Mouse (Mus musculus) cerebellum, adult 11 months (tissue): ENCODE results near the gene Ubl7.

Source experiments
- DNase-seq: peaks from one replicate; pipeline ENCODE4 v3.0.0; 2022

Ubl7 gene

DNA sequence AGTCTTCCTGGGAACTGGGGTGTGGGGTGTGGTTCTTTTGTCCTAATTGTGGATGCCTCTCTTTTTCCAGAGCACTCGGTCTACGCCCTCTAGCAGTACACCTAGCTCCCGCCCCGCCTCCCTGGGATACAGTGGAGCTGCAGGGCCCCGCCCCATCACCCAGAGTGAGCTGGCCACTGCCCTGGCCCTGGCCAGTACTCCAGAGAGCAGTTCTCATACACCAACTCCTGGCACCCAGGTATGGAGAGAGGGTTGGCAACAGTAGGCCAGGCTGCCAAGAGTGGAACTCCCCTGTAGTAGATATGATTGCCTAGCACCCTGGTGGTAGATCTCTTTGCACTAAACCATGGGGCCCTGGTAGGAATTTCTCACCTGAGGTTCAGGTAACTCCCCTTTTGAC lies 11.6 kb downstream of the Ubl7 start:
- DNase-seq, result peak; percentile 29

DNA sequence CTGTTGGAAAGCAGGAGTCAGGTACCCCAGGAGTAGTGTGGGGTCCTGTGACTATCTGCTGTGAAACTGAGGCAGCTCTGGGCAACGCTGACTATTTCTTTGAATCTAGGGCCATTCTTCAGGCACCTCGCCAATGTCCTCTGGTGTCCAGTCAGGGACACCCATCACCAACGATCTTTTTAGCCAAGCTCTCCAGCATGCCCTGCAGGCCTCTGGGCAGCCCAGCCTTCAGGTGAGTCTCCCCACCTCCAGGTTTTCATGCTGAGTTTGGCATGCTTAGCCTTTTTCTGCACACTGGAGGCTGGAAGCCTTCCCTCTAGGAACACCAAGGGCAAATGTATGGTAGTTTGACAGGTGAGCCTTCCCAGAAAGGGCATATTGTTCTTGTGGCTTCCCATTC lies 12.3 kb downstream of the Ubl7 start:
- peak; percentile 24 for DNase-seq

DNA sequence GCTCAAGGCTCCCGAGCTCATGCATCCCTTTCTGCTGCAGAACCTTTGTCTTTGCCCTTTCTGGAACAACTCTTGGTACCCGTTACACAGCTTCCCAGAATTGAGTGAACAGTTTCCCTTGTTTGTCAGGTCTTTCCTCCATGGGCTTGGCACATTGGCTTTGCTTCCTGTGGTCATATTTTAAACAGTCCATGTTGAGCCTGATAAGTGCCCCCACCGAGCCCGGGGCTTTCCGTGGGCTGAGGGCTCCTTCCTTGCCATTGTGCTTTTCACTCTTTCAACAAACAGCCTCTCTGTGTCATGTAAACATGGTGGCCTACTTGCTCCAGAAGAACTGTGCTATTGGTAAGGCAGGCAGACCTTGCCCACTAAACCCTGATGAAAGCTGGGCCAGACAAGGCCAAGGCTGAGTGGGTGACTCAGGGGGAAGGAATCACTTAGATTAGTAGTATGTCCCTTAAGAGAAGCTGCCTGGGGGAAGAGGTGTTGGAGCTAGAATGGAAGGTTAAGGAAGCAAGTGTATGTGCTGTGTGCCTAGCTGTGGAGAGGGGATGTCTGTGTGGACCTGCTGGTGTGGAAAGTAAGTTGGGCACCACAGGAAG lies 20.5 kb downstream of the Ubl7 start:
- no peak for DNase-seq

DNA sequence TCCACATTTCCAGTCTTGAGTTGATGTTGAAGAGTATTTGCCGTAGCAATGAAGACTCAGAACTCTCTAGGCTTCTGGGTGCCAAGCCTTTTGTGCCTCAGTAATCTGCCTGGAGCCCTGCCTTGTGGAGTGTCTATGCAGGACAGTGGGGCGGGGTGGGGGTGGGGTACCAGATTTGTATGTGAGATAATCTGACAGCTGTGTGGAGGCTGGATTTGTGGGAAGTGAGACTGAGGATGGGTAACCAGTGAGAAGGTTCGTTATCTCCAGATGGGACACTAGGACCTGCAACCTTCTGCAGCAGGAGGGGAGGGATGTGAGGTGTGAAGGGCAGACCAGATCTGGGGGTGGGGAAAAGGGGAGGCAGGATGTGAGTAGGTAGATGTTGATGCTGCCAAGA lies 21.5 kb downstream of the Ubl7 start:
- DNase-seq, result no peak

DNA sequence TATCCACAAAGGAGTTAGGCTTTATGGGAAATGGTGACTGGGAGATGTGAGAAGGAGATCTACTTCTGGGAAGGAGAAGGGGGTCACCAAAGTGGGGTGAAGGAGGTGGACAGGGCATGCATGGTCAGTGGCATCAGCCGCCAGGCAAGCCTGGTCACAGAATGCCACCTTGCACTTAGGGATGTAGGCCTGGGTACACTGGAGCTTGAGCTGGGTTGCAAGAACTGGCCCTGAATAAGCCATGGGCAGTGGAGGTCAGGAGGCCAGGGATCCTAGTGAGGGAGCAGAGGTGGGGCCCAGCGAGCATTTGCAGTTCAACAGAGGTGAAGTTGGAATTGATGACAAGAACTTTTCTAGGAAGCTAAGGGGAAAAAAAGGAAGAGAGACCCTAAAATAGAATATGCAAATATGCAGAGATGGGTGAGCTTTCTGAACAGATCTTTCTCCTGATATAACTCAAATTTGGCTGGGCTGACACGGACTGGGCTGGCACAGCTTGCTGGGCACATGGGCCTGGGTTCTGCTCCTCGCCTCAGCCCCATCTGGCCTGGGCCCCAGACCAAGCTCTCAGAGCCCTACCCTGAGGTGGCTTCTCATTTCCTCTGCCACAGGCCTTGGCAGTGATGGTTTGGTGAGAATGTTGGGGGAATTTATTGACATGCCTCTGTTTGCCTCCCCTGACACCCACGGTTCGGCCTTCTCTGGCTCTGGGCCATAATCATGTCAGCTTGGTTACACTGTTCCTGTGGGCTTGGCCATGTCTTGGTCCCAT lies 22.2 kb downstream of the Ubl7 start:
- peak; percentile 87 for DNase-seq

DNA sequence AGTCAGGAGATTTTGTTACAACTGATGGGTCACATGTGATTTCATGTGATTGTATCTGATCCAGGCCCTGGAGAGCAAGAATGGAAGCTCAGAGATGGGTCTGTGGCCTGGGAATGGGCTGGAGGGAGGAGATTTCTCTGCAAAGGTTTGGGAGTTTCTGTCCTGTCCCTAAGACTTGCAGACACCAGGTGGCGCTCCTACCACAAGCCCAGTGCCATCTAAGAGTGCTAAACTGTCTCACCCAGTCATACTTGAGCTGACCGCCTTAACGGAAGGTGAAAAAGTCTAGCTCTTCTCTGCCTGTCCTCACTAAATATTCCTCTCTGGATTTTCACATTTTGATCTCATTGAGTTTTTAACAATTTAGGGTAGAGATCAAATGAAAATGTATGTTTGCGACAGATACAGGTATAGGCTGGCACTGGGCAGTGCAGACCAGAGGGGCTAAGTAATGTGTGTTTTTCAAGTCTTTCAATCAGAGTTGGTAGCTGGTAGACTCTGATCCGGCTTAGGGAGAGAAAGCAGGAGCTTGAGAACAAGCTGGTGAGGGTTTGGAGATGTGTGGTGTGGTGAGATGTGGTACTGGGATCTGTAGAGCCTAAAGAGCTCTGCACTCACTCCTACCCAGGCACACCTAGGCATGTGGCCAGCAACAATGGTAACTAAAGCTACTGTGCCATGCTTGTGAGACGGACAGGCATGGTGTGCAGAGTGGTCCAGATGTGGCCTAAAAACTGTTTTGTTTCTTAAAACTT lies 25.1 kb downstream of the Ubl7 start:
- DNase-seq, result peak; percentile 90

DNA sequence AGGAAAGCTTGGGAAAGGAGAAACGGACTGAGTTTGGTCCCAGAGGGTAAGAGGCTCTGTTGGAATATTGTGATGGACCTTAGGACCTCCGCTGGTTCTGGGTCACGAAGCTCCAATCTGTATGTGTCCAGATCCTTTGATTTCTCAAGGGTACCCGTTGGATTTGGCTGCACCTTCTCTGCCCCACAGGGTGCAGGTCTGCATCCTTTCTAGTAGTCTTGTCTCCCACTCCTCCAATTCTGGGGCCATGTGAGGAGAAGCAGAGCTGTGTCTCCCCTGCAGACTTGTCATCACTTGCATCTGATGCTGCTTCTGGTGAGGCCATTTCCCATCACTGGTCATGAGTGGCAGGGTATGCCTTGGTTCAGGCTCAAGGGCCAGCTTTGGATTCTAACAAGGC lies 26.4 kb downstream of the Ubl7 start:
- no peak for DNase-seq

DNA sequence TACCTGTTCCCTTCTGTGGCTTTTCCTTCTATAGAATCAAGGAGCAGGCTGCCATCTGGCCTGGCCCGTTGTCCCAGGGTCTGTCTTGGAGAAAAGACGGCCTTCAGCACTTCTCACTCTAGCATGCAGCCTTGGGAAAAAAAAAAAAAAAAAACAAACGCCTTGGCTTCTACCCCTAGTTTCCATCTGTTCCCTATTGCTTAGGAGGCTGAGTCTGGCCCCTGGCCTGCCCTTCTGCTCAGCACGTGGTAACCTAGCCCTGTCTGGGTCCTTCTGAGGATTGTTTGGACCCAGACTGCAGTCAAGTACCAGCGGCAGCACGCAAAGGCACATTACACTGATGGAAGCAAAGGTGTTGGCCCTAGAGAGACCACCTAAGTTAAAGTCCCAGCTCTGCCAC lies 26.9 kb downstream of the Ubl7 start:
- peak; percentile 73 for DNase-seq

DNA sequence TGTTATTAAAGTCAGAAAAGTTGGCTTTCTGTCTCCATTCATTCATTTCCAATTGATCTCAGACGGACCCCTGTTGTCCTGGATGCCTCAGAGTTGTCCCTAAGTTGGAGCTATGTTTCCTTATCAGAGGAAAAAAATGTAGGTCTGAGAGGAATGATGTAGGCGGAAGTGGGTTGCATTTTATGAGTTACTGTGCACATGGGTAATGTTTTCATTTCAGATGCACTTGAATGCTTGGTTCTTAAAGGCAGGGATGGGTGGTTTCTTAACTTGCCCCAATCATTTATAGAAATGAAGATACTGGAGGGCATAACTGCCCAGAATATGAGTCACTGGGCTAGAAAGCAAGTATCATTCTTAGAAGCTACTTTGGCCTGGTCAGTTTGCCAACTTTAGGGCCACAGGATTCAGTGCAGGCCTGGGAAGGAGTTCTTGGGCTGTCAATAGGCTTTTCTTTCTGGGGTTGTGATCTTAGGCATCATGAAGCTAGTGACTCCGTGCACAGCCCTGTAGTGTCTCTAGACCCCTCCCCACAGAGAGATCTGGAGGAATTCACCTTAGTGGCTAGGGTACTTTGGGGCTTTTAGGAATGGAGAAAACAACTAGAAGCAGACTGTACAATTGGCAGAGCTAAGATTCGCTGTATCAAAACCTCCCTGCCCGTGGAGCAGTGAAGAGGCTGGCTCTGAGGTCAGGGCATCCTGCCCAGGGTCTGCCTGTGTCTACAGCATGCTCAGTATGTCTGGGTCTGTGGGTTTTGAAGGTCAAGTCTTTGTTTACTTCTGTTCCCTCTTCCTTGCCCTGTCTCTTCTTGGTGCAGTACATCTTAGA lies 27.7 kb downstream of the Ubl7 start:
- DNase-seq, result peak; percentile 39

DNA sequence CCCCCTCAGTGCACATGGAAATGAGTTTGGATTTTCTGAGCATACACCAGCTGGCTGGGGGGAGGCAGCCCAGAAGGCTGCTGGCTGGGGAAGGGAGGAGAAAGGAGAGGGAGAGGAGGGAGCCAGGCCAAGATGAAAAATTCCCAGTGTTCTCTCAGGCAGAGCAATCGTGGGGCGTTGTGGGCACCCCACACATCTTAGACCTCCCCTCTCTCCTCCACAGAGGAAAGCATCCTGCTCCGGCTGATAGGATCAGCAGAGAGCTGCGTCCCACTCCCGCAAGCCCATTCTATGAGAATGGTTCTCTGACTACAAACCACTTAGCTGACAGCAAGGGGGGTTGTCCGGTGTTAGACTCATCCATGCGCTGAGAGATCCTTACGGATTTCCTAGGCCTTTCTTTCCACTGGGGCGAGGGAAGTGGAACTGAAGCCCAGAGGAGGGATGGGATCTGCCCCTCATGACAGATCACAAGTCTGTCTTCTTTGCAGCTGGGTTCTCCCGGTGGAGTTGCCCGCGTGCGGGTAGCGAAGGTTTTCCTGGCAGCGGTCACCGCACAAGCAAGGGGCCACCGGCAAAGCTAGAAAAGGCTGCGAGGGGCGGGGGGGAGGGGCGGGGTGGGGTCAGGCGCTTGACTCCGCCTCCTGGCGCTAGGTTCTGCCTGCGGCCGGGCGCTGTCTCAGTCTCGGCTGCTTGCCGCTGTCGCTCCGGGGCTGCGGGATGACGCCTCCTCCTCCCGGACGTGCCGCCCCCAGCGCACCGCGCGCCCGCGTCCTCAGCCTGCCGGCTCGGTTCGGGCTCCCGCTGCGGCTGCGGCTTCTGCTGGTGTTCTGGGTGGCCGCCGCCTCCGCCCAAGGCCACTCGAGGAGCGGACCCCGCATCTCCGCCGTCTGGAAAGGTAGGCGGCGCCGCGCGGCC lies 28.9 kb downstream of the Ubl7 start, which contains the start of gene Sema7a:
Sema7a (plus strand) TSS at position 682 of the 918 bp plus-strand sequence.
- peak; percentile 84 for DNase-seq

DNA sequence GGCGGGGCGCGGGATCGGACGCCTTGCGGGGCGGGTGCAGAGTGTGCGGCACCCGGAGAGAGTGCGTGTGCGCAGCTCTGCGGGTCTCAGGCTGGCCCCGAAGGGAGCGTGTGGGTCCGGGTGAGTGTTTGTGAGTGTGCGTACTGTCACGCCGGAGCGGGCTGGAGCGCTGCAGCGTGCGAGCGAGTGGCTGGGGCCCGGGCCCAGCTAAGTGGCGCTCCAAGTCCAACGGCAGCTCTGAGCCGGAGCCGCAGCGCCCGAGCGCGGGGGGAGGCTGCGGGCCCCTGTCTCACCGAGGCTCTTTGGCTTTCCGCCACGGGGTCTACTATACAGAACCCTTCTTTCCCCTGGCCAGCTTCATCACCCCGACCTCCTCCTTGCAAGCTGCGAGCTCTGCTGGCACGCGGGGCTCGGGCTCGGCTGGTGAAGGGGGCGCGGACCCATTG lies 29.6 kb downstream of the Ubl7 start:
- DNase-seq, result peak; percentile 69

DNA sequence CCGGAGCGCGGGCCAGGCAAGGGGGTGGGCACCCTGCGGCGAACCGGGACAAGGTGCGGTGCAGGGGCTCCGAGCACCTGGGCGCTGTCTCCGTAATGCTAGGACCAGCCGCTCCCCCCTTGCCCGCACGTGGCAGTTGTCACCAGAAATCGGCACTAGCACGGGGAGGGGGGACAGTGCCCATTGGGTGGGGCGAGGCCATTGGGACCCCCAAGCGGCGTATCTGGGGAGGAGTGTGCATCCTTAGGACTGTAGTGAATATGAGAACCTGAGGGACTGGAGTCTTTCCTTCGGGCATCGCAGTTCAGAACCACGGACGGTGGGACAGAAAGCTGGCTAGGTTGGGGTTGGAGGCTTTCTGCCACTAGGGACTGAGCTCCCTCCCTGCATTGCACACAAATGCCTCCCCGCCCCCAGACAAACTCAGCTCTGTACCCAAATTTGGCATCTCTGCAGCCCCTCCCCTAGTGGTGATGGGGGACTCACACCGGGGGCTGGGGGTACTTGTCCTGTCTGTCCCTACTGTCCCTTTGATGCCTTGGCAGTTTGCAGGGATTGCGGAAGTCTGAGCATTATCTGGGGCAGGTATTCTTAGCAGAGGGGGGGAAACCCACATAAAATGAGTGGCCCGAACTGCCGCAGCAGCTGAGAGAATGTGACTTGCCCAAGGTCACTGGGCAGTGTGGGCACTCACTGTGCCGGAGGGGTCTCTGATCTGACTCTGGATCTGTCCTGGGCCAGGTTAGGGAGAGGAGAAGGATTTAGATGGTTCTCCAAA lies 30.3 kb downstream of the Ubl7 start:
- DNase-seq, result peak; percentile 60

DNA sequence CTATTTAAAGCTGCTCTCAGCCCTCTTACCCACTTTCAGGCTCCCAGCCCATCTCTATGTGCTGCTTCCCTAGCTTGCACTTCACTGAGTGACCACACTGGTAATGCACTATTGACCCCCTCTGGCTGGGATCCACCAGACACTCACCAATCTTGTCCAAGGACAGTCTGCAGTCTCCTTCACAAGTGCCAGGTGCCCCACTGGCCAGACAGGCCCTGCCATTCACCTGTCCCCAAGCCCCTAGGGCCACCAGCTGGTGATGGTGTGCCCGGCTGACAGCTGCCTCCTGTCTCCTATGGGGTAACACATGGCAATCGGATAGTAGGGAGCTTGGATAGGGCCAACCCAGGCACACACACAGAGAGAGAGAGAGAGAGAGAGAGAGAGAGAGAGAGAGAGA lies 31.3 kb downstream of the Ubl7 start:
- peak; percentile 77 for DNase-seq

DNA sequence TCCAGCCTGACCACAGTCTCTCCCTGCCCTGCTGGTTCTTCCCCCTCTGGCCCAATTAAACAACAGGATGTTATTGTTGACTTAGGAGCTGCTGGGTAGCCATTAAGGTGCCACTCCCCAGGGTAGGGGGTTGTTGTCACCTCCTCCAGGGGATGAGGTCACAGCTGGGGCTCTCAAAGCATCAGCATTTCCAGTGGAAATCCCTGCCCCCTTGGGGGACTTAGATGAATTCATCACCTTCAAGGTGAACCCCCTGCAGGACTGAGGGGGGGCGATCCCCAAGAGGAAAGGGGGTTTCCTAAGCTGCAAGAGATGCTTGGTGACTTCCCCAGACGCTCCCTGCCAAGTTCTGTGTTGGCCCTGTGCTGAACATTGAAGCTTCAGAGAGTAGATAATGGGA lies 32.3 kb downstream of the Ubl7 start:
- DNase-seq, result no peak

DNA sequence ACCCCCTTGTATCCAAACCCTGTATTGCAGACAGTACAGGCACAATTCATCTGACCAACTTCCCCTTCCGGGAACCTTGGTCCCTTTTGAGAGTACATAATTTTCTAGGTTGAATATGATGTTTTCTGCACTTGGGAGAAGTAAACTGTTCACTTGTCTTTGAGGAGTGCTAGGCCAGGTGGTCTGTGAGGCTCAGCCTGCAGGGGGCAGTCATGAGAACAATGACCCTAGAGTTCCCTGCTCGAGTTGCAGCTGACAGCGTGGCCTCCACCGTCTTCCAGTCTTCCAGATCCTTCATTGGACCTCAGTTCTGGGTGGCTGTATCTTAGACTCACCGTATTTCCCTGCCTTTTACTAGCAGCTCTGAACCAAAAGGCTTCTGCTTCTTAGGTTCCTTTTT lies 33.8 kb downstream of the Ubl7 start:
- peak; percentile 67 for DNase-seq

DNA sequence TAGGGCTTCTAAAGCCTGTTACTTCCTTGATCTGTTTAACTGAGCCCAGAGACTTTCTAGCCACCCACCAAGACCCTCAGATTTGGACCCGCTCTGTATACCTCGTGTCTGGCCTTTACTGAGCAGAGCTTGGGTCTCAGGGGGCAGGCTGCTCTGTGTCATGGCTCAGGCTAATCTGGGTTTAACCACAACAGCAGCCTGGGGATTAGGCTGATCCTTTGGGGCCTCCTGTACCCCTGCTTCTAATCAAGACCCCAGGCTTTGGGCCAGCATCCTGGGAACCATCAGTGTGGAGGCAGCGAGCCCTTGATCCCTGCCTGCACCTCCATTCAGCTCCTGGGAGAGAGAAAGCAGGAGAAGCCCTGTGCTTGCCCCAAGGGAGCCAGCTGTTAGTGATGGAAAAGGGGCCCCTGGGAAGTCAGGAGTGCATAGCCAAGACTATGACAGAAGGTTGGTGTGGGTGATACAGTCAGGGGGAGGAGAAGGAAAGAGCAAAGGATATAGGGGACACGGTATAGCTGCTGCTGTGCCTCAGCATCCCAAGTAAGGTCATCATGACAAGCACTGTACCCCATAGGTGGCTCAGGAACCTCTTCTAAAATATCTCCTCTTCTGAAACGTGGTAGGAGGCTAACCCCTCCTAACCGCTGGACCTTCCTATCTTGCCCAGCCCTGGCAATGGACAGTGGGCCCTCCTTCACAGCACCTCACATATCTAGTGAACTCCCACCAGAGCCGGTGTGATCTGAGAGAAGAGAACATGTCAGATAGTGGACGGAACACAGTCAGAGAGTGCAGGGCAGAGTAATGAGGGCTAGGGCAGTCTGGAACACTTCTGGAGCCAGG lies 35.2 kb downstream of the Ubl7 start:
- DNase-seq, result no peak

DNA sequence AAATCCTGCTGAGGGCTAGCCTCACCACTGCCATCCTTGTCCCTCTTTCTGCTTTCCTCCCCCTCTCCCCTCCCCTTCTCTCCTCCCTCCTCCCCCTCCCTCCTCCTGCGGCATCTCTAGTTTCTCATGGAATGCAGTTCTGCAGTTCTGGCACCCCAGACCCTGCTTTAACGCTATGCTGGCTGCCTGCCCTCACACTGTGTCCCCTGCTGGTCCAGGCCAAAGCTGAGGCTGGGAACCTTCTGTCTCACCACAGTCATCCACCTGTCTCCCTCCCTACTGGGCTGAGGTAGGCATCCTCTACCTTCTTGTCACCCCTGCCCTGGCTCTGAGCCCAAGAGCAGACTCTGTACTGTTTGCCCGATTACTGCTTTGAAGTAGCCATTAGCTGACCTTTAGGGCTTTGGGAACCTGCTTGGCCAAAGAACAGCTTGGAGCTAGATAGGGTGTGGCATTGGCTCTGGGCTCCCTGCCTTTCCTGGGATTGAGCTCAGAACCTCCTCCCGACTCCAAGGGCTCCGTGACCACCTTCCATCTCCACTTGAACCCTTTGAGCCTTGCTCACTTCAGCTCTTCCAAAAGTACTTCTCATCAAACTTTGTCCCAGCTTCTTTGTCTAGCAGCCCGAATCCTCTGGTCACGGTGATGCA lies 36.7 kb downstream of the Ubl7 start:
- peak; percentile 82 for DNase-seq

DNA sequence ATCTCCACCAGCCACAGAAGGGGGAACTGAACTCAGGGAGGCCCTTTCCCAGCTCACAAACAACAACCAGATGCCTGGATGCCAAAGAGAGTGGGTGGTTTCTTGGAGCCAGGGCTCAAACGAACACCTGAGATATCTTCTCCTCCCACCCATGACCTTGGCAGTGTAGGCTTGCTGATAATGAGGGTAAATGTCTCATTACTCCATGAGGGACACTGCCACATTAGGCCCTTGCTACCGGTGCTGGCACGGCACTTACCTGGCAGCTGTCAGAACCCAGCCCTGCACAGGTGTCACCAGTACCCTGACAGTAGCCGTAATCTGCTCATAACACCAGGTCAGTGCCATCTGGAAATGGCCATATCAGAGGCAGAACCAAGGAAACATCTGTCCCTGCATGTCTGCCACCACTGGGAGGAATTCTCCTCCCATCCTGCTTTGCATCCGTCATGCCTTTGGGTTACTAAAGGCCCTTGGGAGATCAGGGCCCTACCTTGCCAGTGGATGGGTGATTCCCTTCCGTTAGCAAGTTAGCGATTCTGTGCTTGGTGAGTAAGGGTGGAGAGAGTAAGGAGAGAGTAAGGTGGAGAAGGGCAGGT lies 37.7 kb downstream of the Ubl7 start:
- DNase-seq, result no peak

DNA sequence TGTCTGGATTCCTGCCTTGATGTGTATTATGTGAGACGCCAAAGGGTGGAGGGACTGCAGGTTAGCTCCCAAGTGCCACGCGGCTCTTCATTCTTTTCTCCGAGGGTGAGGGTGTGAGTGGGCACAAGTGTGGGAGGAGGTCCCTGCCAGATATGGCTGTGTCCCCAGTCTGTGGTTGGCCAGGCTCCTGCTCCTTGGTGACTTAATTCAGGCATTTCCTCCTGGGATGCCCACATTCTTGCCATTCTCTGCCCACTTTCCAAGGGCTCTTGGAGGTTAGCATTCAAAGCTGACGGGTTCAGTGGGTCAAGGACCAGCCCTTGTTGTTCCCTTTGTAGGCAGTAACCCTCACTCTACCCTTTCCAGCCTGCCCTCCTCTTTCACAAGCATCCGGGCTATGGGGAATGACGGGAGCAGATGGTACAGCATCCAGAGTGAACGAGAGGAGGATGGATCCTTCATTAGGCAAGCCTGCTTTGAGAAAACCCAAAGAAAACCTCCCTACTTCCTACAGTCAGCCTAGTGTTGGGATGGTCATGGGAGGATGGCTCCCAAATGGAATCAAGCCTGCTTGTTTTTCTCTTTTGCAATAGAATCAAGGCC lies 38.4 kb downstream of the Ubl7 start:
- no peak for DNase-seq
